Mouse (Mus musculus) layer of hippocampus, postnatal 25 days (tissue): ENCODE measurements around the gene Adam10. TPM values are rescaled to one million over a fixed set of nuclear protein-coding genes. Genes with fewer than 3 reads are reported as not detected.

ENCODE experiments used
- microRNA-seq, 2 experiments: library from miRNA; unstranded; fragments of <30 nt; microRNA quantifications; one replicate each; pipeline ENCODE4 v1.2.0; 2021
- total RNA-seq, 2 experiments: library from RNA; stranded (reverse); gene quantifications; 2 replicates each; pipeline ENCODE4 v1.2.3; 2021

Gene Adam10
- total RNA-seq, 2 experiments from 2014 or later, result 59.7 to 65.1 TPM

Small RNA genes within 50 kb of the gene (microRNA-seq; reads per million reads assigned to microRNA genes)
- gene Gm25149, result 0 reads per million in 2 experiments

Other genes starting within 250 kb of the Adam10 start
- 10 to 100 TPM; 36.9 to 42.0 TPM for gene Rnf111, start 175.3 kb upstream of the Adam10 start, total RNA-seq
- 10 to 100 TPM; 41.8 to 57.4 TPM for gene Sltm, start 136.2 kb upstream of the Adam10 start, total RNA-seq
- gene Gm10642, start 22.7 kb upstream of the Adam10 start, total RNA-seq, result 1 to 10 TPM in 1 of 2 experiments, under 1 TPM in 1; 0.96 to 1.0 TPM
- 10 to 100 TPM; 31.9 TPM for gene Mindy2, start 21.8 kb upstream of the Adam10 start, total RNA-seq